Mouse (Mus musculus) lung, postnatal 0 days (tissue): Measurements from ENCODE around the gene Decr2.

Experiments
- CTCF ChIP-seq: IDR thresholded peaks from 2 replicates; pipeline ENCODE4 v1.5.1; 2016; ENCODE audit warnings: antibody characterized with exemption, mild to moderate bottlenecking
- EP300 ChIP-seq: IDR thresholded peaks from 2 replicates; pipeline ENCODE4 v1.6.1; 2016; ENCODE audit warnings: antibody characterized with exemption, mild to moderate bottlenecking, control low read depth

DNA sequence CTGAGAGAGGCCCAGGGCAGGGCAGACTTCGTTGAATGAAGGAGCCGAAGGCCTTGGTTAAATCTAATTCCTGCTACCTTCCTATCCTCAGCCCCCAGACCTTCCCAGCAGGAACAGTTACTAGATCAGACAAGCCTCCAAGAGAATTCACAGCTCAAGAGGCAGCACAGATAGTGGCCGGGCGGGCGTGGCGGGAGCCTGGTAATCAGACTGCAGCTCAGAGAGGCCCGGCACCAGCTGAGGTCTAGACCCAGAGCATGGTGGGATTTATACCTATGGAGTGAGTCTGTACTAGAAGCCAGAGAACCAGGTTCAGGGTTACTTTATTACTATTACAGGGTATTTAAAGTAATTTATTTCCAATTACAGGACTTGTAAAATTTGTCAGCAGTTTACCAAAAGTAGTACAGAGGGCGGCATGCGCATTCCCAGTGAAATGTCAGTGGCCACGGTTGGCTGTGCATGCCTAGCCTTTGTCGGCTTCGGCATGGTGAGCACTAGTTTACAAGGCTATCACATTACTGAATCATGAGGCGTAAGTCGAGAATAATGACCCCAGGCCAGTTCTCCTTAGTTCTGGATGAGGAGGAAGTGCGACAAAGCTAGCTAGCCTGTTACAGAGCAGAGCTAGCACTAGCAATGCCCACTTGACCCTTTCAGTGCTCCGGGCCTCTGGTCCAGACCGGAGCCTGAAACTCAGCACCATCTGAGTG, 35.8 kb downstream of the Decr2 start:
- TF ChIP-seq CTCF (no peak), EP300 (no peak)
